Mouse (Mus musculus): ENCODE data around the gene Tnnt2. TPM values are rescaled to one million over a fixed set of nuclear protein-coding genes. Genes with fewer than 3 reads are reported as not detected.

The Tnnt2 gene
- polyA plus RNA-seq, 1 experiment from 2014 or later: 1.5 TPM

GRCm38 (mm10) chr1:135821780-135822179 lies 14.4 kb upstream of the Tnnt2 start:
- peaks cover 10% of the 10 kb centered on the region for H3K4me1 ChIP-seq
- H3K4me2 ChIP-seq: no peak overlapping the region
- H3K27ac ChIP-seq: no peak overlapping the region
- no peak overlapping the region for H3K4me3 ChIP-seq (replicated peaks)
- ATAC-seq (ENCODE audit: low FRiP score): no peak
- H3K9me3 ChIP-seq: no peaks in the 10 kb centered on the region
- no peaks in the 10 kb centered on the region for H3K36me3 ChIP-seq (replicated peaks)
- H3K27me3 ChIP-seq: peaks cover 55% of the 10 kb centered on the region
- no peak overlapping the region for H3K9ac ChIP-seq
- 88% methylated on average over 7 of the region's 7 CpGs for WGBS

GRCm38 (mm10) chr1:135828918-135829317 lies 7.2 kb upstream of the Tnnt2 start:
- Histone ChIP-seq H3K4me1 (no peaks in the 10 kb centered on the region), H3K4me3 (replicated peaks) (no peak overlapping the region), H3K36me3 (replicated peaks) (no peaks in the 10 kb centered on the region), H3K4me2 (no peak overlapping the region), H3K9ac (no peak overlapping the region), H3K27me3 (peaks cover 6% of the 10 kb centered on the region; the same call in 1 of the 2 replicates), H3K9me3 (no peaks in the 10 kb centered on the region), H3K27ac (no peak overlapping the region)
- WGBS: 43% methylated on average over 1 of the region's 1 CpGs
- ATAC-seq (ENCODE audit: low FRiP score): no peak

GRCm38 (mm10) chr1:135834206-135834859 lies 1.8 kb upstream of the Tnnt2 start:
- no peaks in the 10 kb centered on the region for H3K27me3 ChIP-seq
- H3K9me3 ChIP-seq: no peaks in the 10 kb centered on the region
- no peaks in the 10 kb centered on the region for H3K36me3 ChIP-seq (replicated peaks)
- no peak overlapping the region for H3K9ac ChIP-seq
- no peak overlapping the region for H3K4me3 ChIP-seq (replicated peaks)
- H3K4me2 ChIP-seq: no peak overlapping the region
- H3K27ac ChIP-seq: no peak overlapping the region
- 75% methylated on average over 6 of the region's 6 CpGs for WGBS
- no peak for ATAC-seq (ENCODE audit: low FRiP score)
- no peaks in the 10 kb centered on the region; the same call in 1 of the 2 replicates for H3K4me1 ChIP-seq

- ATAC-seq (ENCODE audit: low FRiP score): no peak
- Histone ChIP-seq H3K27ac (no peak overlapping the region), H3K27me3 (no peaks in the 10 kb centered on the region), H3K9ac (no peak overlapping the region), H3K4me1 (no peaks in the 10 kb centered on the region; the same call in 1 of the 2 replicates), H3K4me3 (replicated peaks) (no peak overlapping the region), H3K4me2 (no peak overlapping the region), H3K9me3 (no peaks in the 10 kb centered on the region), H3K36me3 (replicated peaks) (no peaks in the 10 kb centered on the region)
- 86% methylated on average over 8 of the region's 8 CpGs for WGBS
These were observed 1.2 kb upstream of the Tnnt2 start for GRCm38 (mm10) chr1:135834983-135835382.

GRCm38 (mm10) chr1:135838626-135839025 lies 2.5 kb downstream of the Tnnt2 start:
- WGBS: 63% methylated on average over 4 of the region's 4 CpGs
- H3K4me1 ChIP-seq: no peaks in the 10 kb centered on the region; the same call in 1 of the 2 replicates
- no peak overlapping the region for H3K4me2 ChIP-seq
- no peak overlapping the region for H3K9ac ChIP-seq
- no peak for ATAC-seq (ENCODE audit: low FRiP score)
- H3K27me3 ChIP-seq: no peaks in the 10 kb centered on the region
- H3K4me3 ChIP-seq (replicated peaks): no peak overlapping the region
- H3K36me3 ChIP-seq (replicated peaks): no peaks in the 10 kb centered on the region
- H3K9me3 ChIP-seq: no peaks in the 10 kb centered on the region
- no peak overlapping the region for H3K27ac ChIP-seq

- no peaks in the 10 kb centered on the region for H3K9me3 ChIP-seq
- no peaks in the 10 kb centered on the region for H3K27me3 ChIP-seq
- no peak for ATAC-seq (ENCODE audit: low FRiP score)
- no peaks in the 10 kb centered on the region; the same call in 1 of the 2 replicates for H3K4me1 ChIP-seq
- WGBS: 88% methylated on average over 6 of the region's 6 CpGs
- H3K9ac ChIP-seq: no peak overlapping the region
- H3K4me3 ChIP-seq (replicated peaks): no peak overlapping the region
- no peaks in the 10 kb centered on the region for H3K36me3 ChIP-seq (replicated peaks)
- no peak overlapping the region for H3K4me2 ChIP-seq
- H3K27ac ChIP-seq: no peak overlapping the region
These were observed 2.9 kb downstream of the Tnnt2 start for GRCm38 (mm10) chr1:135839065-135839464.

- no peak for ATAC-seq (ENCODE audit: low FRiP score)
- WGBS: 78% methylated on average over 15 of the region's 15 CpGs
These were observed 4.7 kb downstream of the Tnnt2 start for GRCm38 (mm10) chr1:135840675-135841395.

GRCm38 (mm10) chr1:135843519-135844262 lies 7.5 kb downstream of the Tnnt2 start:
- Histone ChIP-seq H3K36me3 (replicated peaks) (no peaks in the 10 kb centered on the region), H3K4me3 (replicated peaks) (no peak overlapping the region), H3K27ac (no peak overlapping the region), H3K4me1 (no peaks in the 10 kb centered on the region), H3K27me3 (no peaks in the 10 kb centered on the region), H3K9me3 (no peaks in the 10 kb centered on the region), H3K9ac (no peak overlapping the region), H3K4me2 (no peak overlapping the region)
- no peak for ATAC-seq (ENCODE audit: low FRiP score)
- 92% methylated on average over 10 of the region's 10 CpGs for WGBS

More at GRCm38 (mm10) chr1:135840675-135841395, 4.7 kb downstream of the Tnnt2 start:
- Histone ChIP-seq H3K4me3 (replicated peaks) (no peak overlapping the region), H3K27ac (no peak overlapping the region), H3K36me3 (replicated peaks) (no peaks in the 10 kb centered on the region), H3K9ac (no peak overlapping the region), H3K4me1 (no peaks in the 10 kb centered on the region; the same call in 1 of the 2 replicates), H3K9me3 (no peaks in the 10 kb centered on the region), H3K4me2 (no peak overlapping the region), H3K27me3 (no peaks in the 10 kb centered on the region)

- ATAC-seq (ENCODE audit: low FRiP score): no peak
- 85% methylated on average over 6 of the region's 6 CpGs for WGBS
These were observed 8.3 kb downstream of the Tnnt2 start for GRCm38 (mm10) chr1:135844481-135844880.

GRCm38 (mm10) chr1:135846632-135847031 lies 10.5 kb downstream of the Tnnt2 start:
- Histone ChIP-seq H3K9ac (no peak overlapping the region), H3K4me1 (peaks cover 7% of the 10 kb centered on the region), H3K4me3 (replicated peaks) (no peak overlapping the region), H3K4me2 (no peak overlapping the region), H3K27me3 (no peaks in the 10 kb centered on the region), H3K9me3 (no peaks in the 10 kb centered on the region), H3K36me3 (replicated peaks) (no peaks in the 10 kb centered on the region), H3K27ac (no peak overlapping the region)
- no peak for ATAC-seq (ENCODE audit: low FRiP score)
- WGBS: 70% methylated on average over 5 of the region's 5 CpGs

More at GRCm38 (mm10) chr1:135844481-135844880, 8.3 kb downstream of the Tnnt2 start:
- Histone ChIP-seq H3K4me1 (0 out of 2 replicates have a peak, but pooled peaks cover 4% of the 10 kb centered on the region), H3K36me3 (replicated peaks) (no peaks in the 10 kb centered on the region), H3K4me3 (replicated peaks) (no peak overlapping the region), H3K9ac (no peak overlapping the region), H3K27ac (no peak overlapping the region), H3K27me3 (no peaks in the 10 kb centered on the region), H3K4me2 (no peak overlapping the region), H3K9me3 (no peaks in the 10 kb centered on the region)

GRCm38 (mm10) chr1:135847139-135847562 lies 11.0 kb downstream of the Tnnt2 start:
- Histone ChIP-seq H3K27ac (no peak overlapping the region), H3K36me3 (replicated peaks) (no peaks in the 10 kb centered on the region), H3K4me1 (peaks cover 13% of the 10 kb centered on the region), H3K4me3 (replicated peaks) (no peak overlapping the region), H3K4me2 (no peak overlapping the region), H3K27me3 (no peaks in the 10 kb centered on the region), H3K9me3 (no peaks in the 10 kb centered on the region), H3K9ac (no peak overlapping the region)
- no peak for ATAC-seq (ENCODE audit: low FRiP score)
- WGBS: 31% methylated on average over 6 of the region's 6 CpGs

- Histone ChIP-seq H3K4me1 (peaks cover 19% of the 10 kb centered on the region), H3K27me3 (no peaks in the 10 kb centered on the region), H3K4me2 (no peak overlapping the region), H3K9me3 (no peaks in the 10 kb centered on the region), H3K27ac (no peak overlapping the region), H3K9ac (no peak overlapping the region), H3K36me3 (replicated peaks) (no peaks in the 10 kb centered on the region), H3K4me3 (replicated peaks) (no peak overlapping the region)
- ATAC-seq (ENCODE audit: low FRiP score): no peak
- 89% methylated on average over 17 of the region's 17 CpGs for WGBS
These were observed 11.6 kb downstream of the Tnnt2 start for GRCm38 (mm10) chr1:135847611-135848351.
